Mouse (Mus musculus): Measurements from ENCODE around the gene 9530003J23Rik.
"Not testable (repeated sequence)": the region's sequence is repeated elsewhere in the genome, so short reads cannot be mapped to it uniquely, and the experiment has no call there.

Gene 9530003J23Rik

GRCm38 (mm10) chr10:117225094-117225493 is 13.4 kb downstream of the 9530003J23Rik start:
- DNase-seq (ENCODE audit: low spot score in 2 of 2): no peak

GRCm38 (mm10) chr10:117224102-117224990 is 14.2 kb downstream of the 9530003J23Rik start, which contains the start of gene Yeats4:
Gene Yeats4, minus strand, starts transcription at chr10:117224507.
- peak; percentile 91 to 96 for DNase-seq (ENCODE audit: low spot score in 2 of 2)

- no peak for DNase-seq (ENCODE audit: low spot score in 2 of 2)
Observed at GRCm38 (mm10) chr10:117223758-117224101, 14.8 kb downstream of the 9530003J23Rik start.

GRCm38 (mm10) chr10:117222821-117223220 is 15.7 kb downstream of the 9530003J23Rik start:
- no peak for DNase-seq (ENCODE audit: low spot score in 2 of 2)

GRCm38 (mm10) chr10:117218351-117218750 is 20.2 kb downstream of the 9530003J23Rik start:
- no peak for DNase-seq (ENCODE audit: low spot score in 2 of 2)

- DNase-seq (ENCODE audit: low spot score in 2 of 2): no peak
Observed at GRCm38 (mm10) chr10:117217246-117217840, 21.2 kb downstream of the 9530003J23Rik start.

GRCm38 (mm10) chr10:117216793-117217192 is 21.7 kb downstream of the 9530003J23Rik start:
- DNase-seq (ENCODE audit: low spot score in 2 of 2): peak in 1 of 2 experiments; percentile 49

- DNase-seq (ENCODE audit: low spot score in 2 of 2): no peak
Observed at GRCm38 (mm10) chr10:117216132-117216495, 22.4 kb downstream of the 9530003J23Rik start.

- DNase-seq (ENCODE audit: low spot score in 2 of 2): no peak
Observed at GRCm38 (mm10) chr10:117215409-117216131, 22.9 kb downstream of the 9530003J23Rik start.

GRCm38 (mm10) chr10:117211023-117211422 is 27.5 kb downstream of the 9530003J23Rik start:
- no peak for DNase-seq (ENCODE audit: low spot score in 2 of 2)

GRCm38 (mm10) chr10:117209469-117209938 is 29.0 kb downstream of the 9530003J23Rik start:
- DNase-seq (ENCODE audit: low spot score in 2 of 2): peak in 1 of 2 experiments; percentile 18

GRCm38 (mm10) chr10:117208787-117209186 is 29.7 kb downstream of the 9530003J23Rik start:
- DNase-seq (ENCODE audit: low spot score in 2 of 2): not testable (repeated sequence)

- no peak for DNase-seq (ENCODE audit: low spot score in 2 of 2)
Observed at GRCm38 (mm10) chr10:117208221-117208620, 30.3 kb downstream of the 9530003J23Rik start.

GRCm38 (mm10) chr10:117206070-117206469 is 32.4 kb downstream of the 9530003J23Rik start:
- no peak for DNase-seq (ENCODE audit: low spot score in 2 of 2)

- no peak for DNase-seq (ENCODE audit: low spot score in 2 of 2)
Observed at GRCm38 (mm10) chr10:117203558-117203981, 34.9 kb downstream of the 9530003J23Rik start.

GRCm38 (mm10) chr10:117202981-117203557 is 35.4 kb downstream of the 9530003J23Rik start:
- no peak for DNase-seq (ENCODE audit: low spot score in 2 of 2)

GRCm38 (mm10) chr10:117199701-117200100 is 38.8 kb downstream of the 9530003J23Rik start:
- no peak for DNase-seq (ENCODE audit: low spot score in 2 of 2)

GRCm38 (mm10) chr10:117196696-117197095 is 41.8 kb downstream of the 9530003J23Rik start:
- DNase-seq (ENCODE audit: low spot score in 2 of 2): no peak

- DNase-seq (ENCODE audit: low spot score in 2 of 2): no peak
Observed at GRCm38 (mm10) chr10:117195748-117196147, 42.8 kb downstream of the 9530003J23Rik start.

- no peak for DNase-seq (ENCODE audit: low spot score in 2 of 2)
Observed at GRCm38 (mm10) chr10:117195005-117195404, 43.5 kb downstream of the 9530003J23Rik start.

- DNase-seq (ENCODE audit: low spot score in 2 of 2): no peak
Observed at GRCm38 (mm10) chr10:117193364-117193763, 45.1 kb downstream of the 9530003J23Rik start.
